Mouse (Mus musculus): ENCODE measurements at regions not wholly inside any gene's neighbourhood (a gene's known extent, or its start where the extent isn't known, plus 50 kb on each side); places are given as distances from the start of the nearest gene placed in this dataset.

DNA sequence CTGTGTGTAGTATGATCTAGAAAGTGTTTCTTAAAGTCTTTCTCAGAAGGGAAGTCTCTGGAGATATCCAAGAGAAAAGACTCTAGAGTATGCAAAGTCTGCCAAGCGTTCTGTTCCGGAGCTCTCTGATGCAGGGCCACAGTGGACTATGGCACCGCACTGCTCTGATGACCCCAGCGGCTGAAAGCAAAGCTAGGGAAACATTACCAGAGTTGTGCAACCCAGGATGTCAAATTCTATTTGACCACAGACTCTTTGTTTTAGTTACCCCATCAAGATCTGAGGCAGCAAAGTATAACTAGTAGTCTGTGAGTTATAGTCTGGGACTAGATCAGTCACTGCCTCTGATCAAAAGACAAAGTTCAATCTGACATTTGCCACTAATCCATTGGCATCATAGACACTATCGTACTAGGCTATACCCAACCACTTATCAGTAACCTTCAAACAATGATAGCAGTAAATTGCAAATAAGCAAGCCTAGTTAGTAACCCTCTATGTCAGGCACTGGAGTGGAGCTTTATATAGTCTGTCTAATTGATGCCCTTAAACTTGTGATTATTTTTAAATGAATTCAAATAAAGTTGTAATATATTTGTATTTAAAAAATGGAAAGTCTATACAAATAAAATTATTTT lies 198.9 kb upstream of the Ccdc122 start:
- Histone ChIP-seq H3K4me3 (ENCODE audit: insufficient read depth in 1 of 2, low read depth in 1 of 2, low read length in 2 of 2, poor library complexity in 1 of 2, severe bottlenecking in 1 of 2) (no peak overlapping the region), H3K9me3 (ENCODE audit: control insufficient read depth, insufficient read depth, low read depth, low read length) (no peaks in the 10 kb centered on the region), H3K9ac (ENCODE audit: insufficient read depth, low read depth, low read length, poor library complexity, severe bottlenecking) (no peak overlapping the region), H3K27ac (ENCODE audit: insufficient read depth, low read depth, low read length, poor library complexity, severe bottlenecking) (no peak overlapping the region), H3K36me3 (ENCODE audit: control insufficient read depth, insufficient read depth, low read length, poor library complexity, severe bottlenecking) (no peaks in the 10 kb centered on the region), H3K4me1 (ENCODE audit: control insufficient read depth in 2 of 2, insufficient read depth in 2 of 2, low read length in 2 of 2, poor library complexity in 1 of 2) (no peaks in the 10 kb centered on the region)
- DNase-seq (ENCODE audit: low read depth, low spot score) = no peak
- in situ Hi-C loops (cut with MboI; ENCODE audit: low sequenced_read_pairs in 2 of 2, unreplicated experiment in 2 of 2) = no loop called here
- TF ChIP-seq ZNF384 (IDR thresholded peaks at IDR 0.05; ENCODE audit: low read depth, low read length) = no peak
- no peak for TF ChIP-seq ZC3H11A (IDR thresholded peaks at IDR 0.05; ENCODE audit: borderline replicate concordance, low read depth, low read length)
- no peak for TF ChIP-seq HCFC1 (IDR thresholded peaks at IDR 0.05; ENCODE audit: borderline replicate concordance, insufficient read depth, low read length)
- TF ChIP-seq CHD2 (IDR thresholded peaks at IDR 0.05; ENCODE audit: low read depth, low read length) = no peak
- no peak for TF ChIP-seq MAFK (IDR thresholded peaks at IDR 0.05; ENCODE audit: insufficient read depth, low read depth, low read length)

DNA sequence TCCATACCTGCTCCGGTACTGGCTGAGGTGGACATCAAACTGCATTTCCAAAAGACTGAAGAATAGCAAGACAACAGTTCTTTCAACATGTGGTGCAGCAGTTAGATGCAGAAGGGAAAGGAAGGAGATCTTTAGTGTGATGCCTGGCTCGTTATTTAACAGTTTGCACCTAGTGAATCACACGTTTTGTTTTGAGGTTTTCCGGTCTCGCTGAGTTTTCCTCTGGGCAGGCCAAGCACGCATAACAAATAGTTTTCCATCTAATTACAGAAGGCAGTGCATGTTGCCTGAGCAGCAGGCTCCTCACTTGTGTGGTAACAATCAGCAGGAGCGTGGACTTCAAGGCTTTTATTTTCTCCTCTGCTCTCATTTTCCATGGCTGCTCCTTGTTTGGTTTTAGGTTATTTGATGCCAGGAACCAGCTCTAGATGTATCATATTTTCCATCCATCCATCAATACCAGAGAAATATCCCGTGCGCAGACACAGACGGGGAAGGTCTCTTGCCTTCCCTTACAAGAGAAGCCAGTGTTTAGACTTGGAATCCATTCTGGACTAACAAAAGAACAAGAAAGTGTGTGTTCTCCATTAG lies 199.6 kb upstream of the Ccdc122 start:
- no peaks in the 10 kb centered on the region for H3K9me3 ChIP-seq (ENCODE audit: control insufficient read depth, insufficient read depth, low read depth, low read length)
- H3K4me1 ChIP-seq (ENCODE audit: control insufficient read depth in 2 of 2, insufficient read depth in 2 of 2, low read length in 2 of 2, poor library complexity in 1 of 2) = no peaks in the 10 kb centered on the region
- H3K27ac ChIP-seq (ENCODE audit: insufficient read depth, low read depth, low read length, poor library complexity, severe bottlenecking) = no peak overlapping the region
- no peak for DNase-seq (ENCODE audit: low read depth, low spot score)
- no peak overlapping the region for H3K9ac ChIP-seq (ENCODE audit: insufficient read depth, low read depth, low read length, poor library complexity, severe bottlenecking)
- in situ Hi-C loops (cut with MboI; ENCODE audit: low sequenced_read_pairs in 2 of 2, unreplicated experiment in 2 of 2) = no loop called here
- no peak overlapping the region for H3K4me3 ChIP-seq (ENCODE audit: insufficient read depth in 1 of 2, low read depth in 1 of 2, low read length in 2 of 2, poor library complexity in 1 of 2, severe bottlenecking in 1 of 2)
- no peak for TF ChIP-seq CHD2 (IDR thresholded peaks at IDR 0.05; ENCODE audit: low read depth, low read length)
- no peak for TF ChIP-seq ZC3H11A (IDR thresholded peaks at IDR 0.05; ENCODE audit: borderline replicate concordance, low read depth, low read length)
- TF ChIP-seq HCFC1 (IDR thresholded peaks at IDR 0.05; ENCODE audit: borderline replicate concordance, insufficient read depth, low read length) = no peak
- no peak for TF ChIP-seq MAFK (IDR thresholded peaks at IDR 0.05; ENCODE audit: insufficient read depth, low read depth, low read length)
- H3K36me3 ChIP-seq (ENCODE audit: control insufficient read depth, insufficient read depth, low read length, poor library complexity, severe bottlenecking) = no peaks in the 10 kb centered on the region

DNA sequence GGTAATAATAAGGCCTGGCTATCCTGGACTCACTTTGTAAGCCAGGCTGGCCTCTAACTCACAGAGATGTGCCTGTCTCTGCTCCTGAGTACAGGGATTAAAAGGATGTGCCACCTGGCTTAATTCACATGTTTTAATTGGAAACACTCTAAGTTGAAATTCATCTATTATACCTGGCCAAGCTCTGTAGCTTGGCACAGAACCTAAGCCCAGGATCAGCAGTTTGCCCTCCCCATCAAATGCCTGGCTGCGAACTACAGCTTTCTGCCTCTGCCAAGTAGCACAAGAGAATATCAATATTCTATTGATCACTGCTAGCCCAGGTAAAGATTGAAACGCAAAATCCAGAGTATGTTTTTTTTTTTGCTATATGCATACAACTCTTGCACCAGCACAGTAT lies 200.3 kb upstream of the Ccdc122 start:
- no peak overlapping the region for H3K4me3 ChIP-seq (ENCODE audit: insufficient read depth in 1 of 2, low read depth in 1 of 2, low read length in 2 of 2, poor library complexity in 1 of 2, severe bottlenecking in 1 of 2)
- DNase-seq (ENCODE audit: low read depth, low spot score) = no peak
- in situ Hi-C loops (cut with MboI; ENCODE audit: low sequenced_read_pairs in 2 of 2, unreplicated experiment in 2 of 2) = no loop called here
- no peaks in the 10 kb centered on the region for H3K36me3 ChIP-seq (ENCODE audit: control insufficient read depth, insufficient read depth, low read length, poor library complexity, severe bottlenecking)
- H3K27ac ChIP-seq (ENCODE audit: insufficient read depth, low read depth, low read length, poor library complexity, severe bottlenecking) = no peak overlapping the region
- H3K4me1 ChIP-seq (ENCODE audit: control insufficient read depth in 2 of 2, insufficient read depth in 2 of 2, low read length in 2 of 2, poor library complexity in 1 of 2) = no peaks in the 10 kb centered on the region
- TF ChIP-seq MAFK (IDR thresholded peaks at IDR 0.05; ENCODE audit: insufficient read depth, low read depth, low read length) (no peak), ZNF384 (IDR thresholded peaks at IDR 0.05; ENCODE audit: low read depth, low read length) (no peak), HCFC1 (IDR thresholded peaks at IDR 0.05; ENCODE audit: borderline replicate concordance, insufficient read depth, low read length) (no peak), CHD2 (IDR thresholded peaks at IDR 0.05; ENCODE audit: low read depth, low read length) (no peak), ZC3H11A (IDR thresholded peaks at IDR 0.05; ENCODE audit: borderline replicate concordance, low read depth, low read length) (no peak)
- no peaks in the 10 kb centered on the region for H3K9me3 ChIP-seq (ENCODE audit: control insufficient read depth, insufficient read depth, low read depth, low read length)
- no peak overlapping the region for H3K9ac ChIP-seq (ENCODE audit: insufficient read depth, low read depth, low read length, poor library complexity, severe bottlenecking)

DNA sequence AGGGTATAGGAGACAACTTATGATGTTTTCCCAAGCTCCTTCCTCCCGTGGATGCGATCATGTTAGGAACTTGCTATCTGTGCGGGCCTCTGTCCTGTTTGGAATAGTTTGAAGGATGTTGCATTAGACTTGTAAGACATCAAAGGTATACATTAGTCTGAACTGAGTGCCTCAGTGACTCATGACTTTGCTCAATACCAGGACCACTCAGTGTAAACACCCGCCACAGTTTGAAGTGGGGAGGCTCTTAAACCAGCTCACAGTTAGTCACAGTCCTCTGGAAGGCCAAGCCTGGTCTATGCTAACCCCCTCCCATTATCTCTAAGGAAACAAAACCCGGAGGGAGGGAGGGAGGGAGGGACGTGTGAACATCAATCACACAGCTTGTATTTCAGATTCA lies 202.5 kb upstream of the Ccdc122 start:
- no peaks in the 10 kb centered on the region for H3K36me3 ChIP-seq (ENCODE audit: control insufficient read depth, insufficient read depth, low read length, poor library complexity, severe bottlenecking)
- no peak overlapping the region for H3K4me3 ChIP-seq (ENCODE audit: insufficient read depth in 1 of 2, low read depth in 1 of 2, low read length in 2 of 2, poor library complexity in 1 of 2, severe bottlenecking in 1 of 2)
- H3K27ac ChIP-seq (ENCODE audit: insufficient read depth, low read depth, low read length, poor library complexity, severe bottlenecking) = no peak overlapping the region
- in situ Hi-C loops (cut with MboI; ENCODE audit: low sequenced_read_pairs in 2 of 2, unreplicated experiment in 2 of 2) = no loop called here
- no peak overlapping the region for H3K9ac ChIP-seq (ENCODE audit: insufficient read depth, low read depth, low read length, poor library complexity, severe bottlenecking)
- no peak for TF ChIP-seq MAFK (IDR thresholded peaks at IDR 0.05; ENCODE audit: insufficient read depth, low read depth, low read length)
- no peak for TF ChIP-seq ZC3H11A (IDR thresholded peaks at IDR 0.05; ENCODE audit: borderline replicate concordance, low read depth, low read length)
- no peak for TF ChIP-seq CHD2 (IDR thresholded peaks at IDR 0.05; ENCODE audit: low read depth, low read length)
- no peak for TF ChIP-seq HCFC1 (IDR thresholded peaks at IDR 0.05; ENCODE audit: borderline replicate concordance, insufficient read depth, low read length)
- no peak for TF ChIP-seq ZNF384 (IDR thresholded peaks at IDR 0.05; ENCODE audit: low read depth, low read length)
- no peaks in the 10 kb centered on the region for H3K4me1 ChIP-seq (ENCODE audit: control insufficient read depth in 2 of 2, insufficient read depth in 2 of 2, low read length in 2 of 2, poor library complexity in 1 of 2)
- no peak for DNase-seq (ENCODE audit: low read depth, low spot score)
- no peaks in the 10 kb centered on the region for H3K9me3 ChIP-seq (ENCODE audit: control insufficient read depth, insufficient read depth, low read depth, low read length)
